In genomic region chr19:24415778-24416621, GRCm38 (mm10) we compare ENCODE assay signal across 15 mouse cellular contexts.
DNase-seq lines count a peak whose midpoint lies in the region; ATAC-seq lines count a peak whose summit lies in the region.
"Had no signal": no experiment of that assay in that cellular context is flagged by ENCODE, and none has a peak within 500 bp of the region (broad histone marks: within the 10 kb centered on the region; RNA-seq: fewer than 3 reads in every experiment).

No protein-coding gene starts in this region.

- H3K4me2 ChIP-seq in neural tube, embryonic 15.5 days: no peak overlapping the region
- H3K4me2 ChIP-seq in midbrain, embryonic 14.5 days (ENCODE audit: low read length): no peak overlapping the region
- H3K4me2 ChIP-seq: embryonic facial prominence, embryonic 12.5 days; limb, embryonic 13.5 days had no signal

- intact Hi-C loops in left cerebral cortex, postnatal 10 days (cut with DNase I): no loop called here

- H3K4me1 ChIP-seq in neural tube, embryonic 15.5 days: 0 out of 2 replicates have a peak, but pooled peaks cover 6% of the 10 kb centered on the region
- H3K4me1 ChIP-seq in midbrain, embryonic 14.5 days (ENCODE audit: control insufficient read depth, insufficient read depth, low read length): 0 out of 2 replicates have a peak, but pooled peaks cover 7% of the 10 kb centered on the region
- H3K4me1 ChIP-seq: embryonic facial prominence, embryonic 12.5 days; limb, embryonic 13.5 days had no signal

- H3K4me3 ChIP-seq in neural tube, embryonic 15.5 days (replicated peaks): no peak overlapping the region
- no peak overlapping the region for H3K4me3 ChIP-seq in midbrain, embryonic 14.5 days (replicated peaks; ENCODE audit: low read depth, low read length)
- H3K4me3 ChIP-seq: embryonic facial prominence, embryonic 12.5 days; limb, embryonic 13.5 days; myocyte had no signal

- 78% methylated on average over 8 of the region's 8 CpGs for WGBS in neural tube, embryonic 15.5 days
- WGBS in midbrain, embryonic 14.5 days: 71% methylated on average over 8 of the region's 8 CpGs

- no peaks in the 10 kb centered on the region for H3K9me3 ChIP-seq in neural tube, embryonic 15.5 days (replicated peaks)
- H3K9me3 ChIP-seq in midbrain, embryonic 14.5 days (ENCODE audit: control insufficient read depth, low read length): no peaks in the 10 kb centered on the region
- H3K9me3 ChIP-seq: embryonic facial prominence, embryonic 12.5 days; limb, embryonic 13.5 days had no signal

- no peak overlapping the region for H3K9ac ChIP-seq in neural tube, embryonic 15.5 days (replicated peaks)
- no peak overlapping the region for H3K9ac ChIP-seq in midbrain, embryonic 14.5 days (replicated peaks; ENCODE audit: low read length)
- H3K9ac ChIP-seq: embryonic facial prominence, embryonic 12.5 days; limb, embryonic 13.5 days had no signal

- DNase-seq in frontal cortex, adult 2 months (ENCODE audit: extremely low spot score in 1 of 2, low spot score in 1 of 2): no peak
- DNase-seq in neural tube, embryonic 10.5 days (ENCODE audit: extremely low spot score, low spot score): no peak
- DNase-seq in midbrain, embryonic 14.5 days: peak; percentile 56
- DNase-seq in thymus, postnatal 14 days: peak; percentile 58
- DNase-seq in adrenal gland, postnatal 14 days: no peak
- no peak for DNase-seq in left cerebral cortex, postnatal 10 days (ENCODE audit: extremely low spot score in 1 of 2, low spot score in 2 of 2)
- DNase-seq: cerebellum, adult 9-10 months; gastrocnemius, postnatal 10 days; heart, postnatal 4 days; retina, postnatal 1 day had no signal

- no peak overlapping the region for H3K27ac ChIP-seq in neural tube, embryonic 15.5 days (replicated peaks)
- no peak overlapping the region for H3K27ac ChIP-seq in midbrain, embryonic 14.5 days (replicated peaks; ENCODE audit: low read depth, low read length)
- H3K27ac ChIP-seq: embryonic facial prominence, embryonic 12.5 days; limb, embryonic 13.5 days had no signal

- no peaks in the 10 kb centered on the region for H3K27me3 ChIP-seq in neural tube, embryonic 15.5 days (replicated peaks)
- H3K27me3 ChIP-seq in midbrain, embryonic 14.5 days (ENCODE audit: control insufficient read depth, insufficient read depth, low read length): no peaks in the 10 kb centered on the region
- H3K27me3 ChIP-seq: embryonic facial prominence, embryonic 12.5 days; limb, embryonic 13.5 days had no signal

- ATAC-seq in frontal cortex, adult (ENCODE audit: low TSS enrichment): peak; percentile 26; the same call in 1 of the 2 replicates
- peak; percentile 53; the same call in 1 of the 2 replicates for ATAC-seq in neural tube, embryonic 15.5 days (ENCODE audit: low FRiP score)
- ATAC-seq in midbrain, embryonic 14.5 days (ENCODE audit: low FRiP score, low TSS enrichment): no peak; the same call in 1 of the 2 replicates

- no peaks in the 10 kb centered on the region for H3K36me3 ChIP-seq in neural tube, embryonic 15.5 days
- H3K36me3 ChIP-seq in midbrain, embryonic 14.5 days (ENCODE audit: control insufficient read depth, insufficient read depth, low read length): no peaks in the 10 kb centered on the region
- H3K36me3 ChIP-seq: embryonic facial prominence, embryonic 12.5 days; limb, embryonic 13.5 days had no signal

Comparison
In these comparisons a context has a peak if more than half of its experiments do, and no peak if none do; other contexts are left out.
1. DNase-seq: peak in midbrain, embryonic 14.5 days (single experiment) and thymus, postnatal 14 days (single experiment); none in frontal cortex, adult 2 months (0 of 2), neural tube, embryonic 10.5 days (single experiment), adrenal gland, postnatal 14 days (single experiment) and left cerebral cortex, postnatal 10 days (0 of 2).